ENCODE assay signal across 17 mouse cellular contexts in the genomic region with DNA sequence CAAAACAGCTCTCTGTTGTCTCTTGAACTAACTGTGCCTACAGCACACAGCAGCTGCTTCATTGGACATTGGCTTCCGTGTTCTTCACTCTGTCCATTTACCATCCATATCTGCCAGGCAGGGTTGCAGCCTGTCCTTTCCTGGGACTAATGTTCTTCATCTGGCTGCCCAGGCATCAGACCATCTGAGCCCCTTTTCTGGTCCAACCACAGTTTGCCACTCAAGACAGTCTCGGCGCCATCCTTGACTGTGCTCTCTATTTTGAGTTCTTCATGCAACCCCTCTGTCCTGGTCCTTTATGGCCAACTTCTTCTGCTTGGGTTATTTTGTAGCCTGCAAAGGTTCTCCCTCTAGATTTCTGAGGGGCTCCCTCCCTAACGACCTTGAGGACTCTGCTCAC. TPM values are rescaled to one million over a fixed set of nuclear protein-coding genes. Genes with fewer than 3 reads are reported as not detected.
"Had no signal": no experiment of that assay in that cellular context is flagged by ENCODE, and none has a peak within 500 bp of the region (broad histone marks: within the 10 kb centered on the region; RNA-seq: fewer than 3 reads in every experiment).

No protein-coding gene starts in this region.

- H3K9ac ChIP-seq: neural tube, embryonic 13.5 days; neural tube, embryonic 15.5 days; stomach, embryonic 15.5 days had no signal

- H3K27ac ChIP-seq: neural tube, embryonic 13.5 days; neural tube, embryonic 15.5 days; stomach, embryonic 15.5 days; stomach, postnatal 0 days had no signal

- H3K27me3 ChIP-seq: neural tube, embryonic 13.5 days; neural tube, embryonic 15.5 days; stomach, embryonic 15.5 days had no signal

- DNase-seq: retina, postnatal 1 day; right cerebral cortex, adult 18-20 months; right cerebral cortex, postnatal 14 days; right cerebral cortex, postnatal 25 days; right cerebral cortex, postnatal 4 days; spleen, adult 18-20 months; thymus, adult 18-20 months; thymus, adult 2 months; thymus, postnatal 14 days; thymus, postnatal 25 days; thymus, postnatal 36 days; thymus, postnatal 4 days had no signal

- H3K4me3 ChIP-seq: neural tube, embryonic 13.5 days; neural tube, embryonic 15.5 days; stomach, embryonic 15.5 days had no signal

- H3K36me3 ChIP-seq: neural tube, embryonic 13.5 days; neural tube, embryonic 15.5 days; stomach, embryonic 15.5 days had no signal

- H3K9me3 ChIP-seq: neural tube, embryonic 13.5 days; neural tube, embryonic 15.5 days; stomach, embryonic 15.5 days had no signal

- H3K4me1 ChIP-seq: stomach, embryonic 15.5 days had no signal

- H3K4me2 ChIP-seq: neural tube, embryonic 13.5 days; neural tube, embryonic 15.5 days; stomach, embryonic 15.5 days had no signal

RNA-seq across cellular contexts. Expression of a gene that starts 38.5 kb away (rescaled TPM):
- polyA plus RNA-seq: spleen, adult 2 months had no signal
